In the genomic region with DNA sequence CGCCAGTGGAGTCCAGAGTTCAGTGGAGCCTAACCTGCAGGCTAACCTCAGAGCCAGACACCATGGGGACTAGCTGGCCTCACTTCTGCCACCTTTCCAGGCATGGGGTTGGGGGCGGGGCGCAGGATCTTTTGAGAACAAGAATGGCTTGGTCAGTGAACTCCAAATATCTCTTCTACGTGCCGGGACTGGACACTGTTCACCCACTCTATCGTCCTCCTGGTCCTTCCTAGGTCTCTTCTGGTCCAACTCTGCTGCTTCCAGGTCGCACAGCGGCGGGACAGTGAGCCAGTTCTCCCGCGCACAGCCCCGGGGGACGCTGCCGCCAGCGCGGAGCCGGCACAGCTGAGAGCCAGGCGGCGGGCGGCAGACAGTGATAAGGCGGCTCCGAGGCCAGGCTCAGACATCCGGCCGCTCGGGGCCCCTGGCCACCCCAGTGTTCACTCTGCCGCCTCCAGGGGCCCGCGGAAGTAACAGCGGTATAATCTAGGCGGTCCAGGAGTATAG, we compare ENCODE assay signal across 8 mouse cellular contexts. TPM values are rescaled to one million over a fixed set of nuclear protein-coding genes. Genes with fewer than 3 reads are reported as not detected.
DNase-seq lines count a peak whose midpoint lies in the region; ATAC-seq and TF ChIP-seq lines count a peak whose summit lies in the region.

No protein-coding gene starts in this region.

- H3K4me1 ChIP-seq in MEL (ENCODE audit: control insufficient read depth in 1 of 2, insufficient read depth in 2 of 2, low read length in 2 of 2): peaks cover 0 to 5% of the 10 kb centered on the region in 2 experiments; a peak in 2 of 4 replicates
- H3K4me1 ChIP-seq in intestine, embryonic 16.5 days (ENCODE audit: control insufficient read depth, insufficient read depth, low read length): peaks cover 24% of the 10 kb centered on the region
- H3K4me1 ChIP-seq in lung, adult 2 months (ENCODE audit: control insufficient read depth, insufficient read depth, low read length): peaks cover 10% of the 10 kb centered on the region
- H3K4me1 ChIP-seq in neural tube, embryonic 15.5 days: peaks cover 20% of the 10 kb centered on the region

- no peaks in the 10 kb centered on the region for H3K9me3 ChIP-seq in MEL (replicated peaks; ENCODE audit: insufficient read depth, low read length)
- no peaks in the 10 kb centered on the region for H3K9me3 ChIP-seq in intestine, embryonic 16.5 days (ENCODE audit: control insufficient read depth, low read length)
- H3K9me3 ChIP-seq in neural tube, embryonic 15.5 days (replicated peaks): no peaks in the 10 kb centered on the region

- H3K36me3 ChIP-seq in MEL (ENCODE audit: control insufficient read depth in 1 of 2, insufficient read depth in 2 of 2, low read length in 2 of 2): no peaks in the 10 kb centered on the region; a peak in 1 of 4 replicates
- H3K36me3 ChIP-seq in intestine, embryonic 16.5 days (ENCODE audit: control insufficient read depth, insufficient read depth, low read length): no peaks in the 10 kb centered on the region
- H3K36me3 ChIP-seq in neural tube, embryonic 15.5 days: no peaks in the 10 kb centered on the region

- peak; percentile 50 for DNase-seq in MEL (ENCODE audit: low read depth, low spot score)
- DNase-seq in brain, embryonic 14.5 days (ENCODE audit: low read depth): peak; percentile 24
- peak; percentile 57 for DNase-seq in heart, adult 18-20 months
- peak; percentile 37 for DNase-seq in lung, adult 2 months
- DNase-seq in layer of hippocampus, postnatal 25 days (ENCODE audit: extremely low spot score in 1 of 2, low spot score in 1 of 2): no peak
- no peak for DNase-seq in T-cell, adult 2 months (ENCODE audit: low spot score)

- no peak overlapping the region for H3K27ac ChIP-seq in MEL (ENCODE audit: control insufficient read depth, low read depth, low read length)
- H3K27ac ChIP-seq in intestine, embryonic 16.5 days (ENCODE audit: low read length): peak overlapping the region; percentile 70
- 0 out of 2 replicates have a peak overlapping the region, but pooled peaks have one; percentile 37 for H3K27ac ChIP-seq in neural tube, embryonic 15.5 days (replicated peaks)

- H3K4me3 ChIP-seq in MEL (ENCODE audit: control insufficient read depth in 1 of 2, insufficient read depth in 1 of 2, low read depth in 2 of 2, low read length in 2 of 2): peak overlapping the region; percentile 13 to 55; a peak in 3 of 4 replicates
- H3K4me3 ChIP-seq in intestine, embryonic 16.5 days (ENCODE audit: low read length): peak overlapping the region; percentile 33
- H3K4me3 ChIP-seq in lung, adult 2 months (replicated peaks; ENCODE audit: extremely low read depth, low read depth, low read length): peak overlapping the region; percentile 27
- H3K4me3 ChIP-seq in neural tube, embryonic 15.5 days (replicated peaks): peak overlapping the region; percentile 20

- ATAC-seq in intestine, embryonic 16.5 days: peak; percentile 89
- no peak for ATAC-seq in neural tube, embryonic 15.5 days (ENCODE audit: low FRiP score)

- 4% methylated on average over 30 of the region's 30 CpGs for WGBS in intestine, embryonic 16.5 days
- 5% methylated on average over 30 of the region's 30 CpGs for WGBS in lung, adult 2 months
- WGBS in neural tube, embryonic 15.5 days: 7% methylated on average over 30 of the region's 30 CpGs

- TF ChIP-seq RAD21 in MEL (IDR thresholded peaks at IDR 0.05; ENCODE audit: low read depth, low read length): no peak

- no peak for TF ChIP-seq CTCF in MEL (IDR thresholded peaks at IDR 0.05 in 2 of 3, conservative IDR thresholded peaks at IDR 0.05 in 1 of 3; ENCODE audit: control insufficient read depth in 1 of 3, insufficient read depth in 1 of 3, low read depth in 2 of 3, low read length in 3 of 3, poor library complexity in 1 of 3, severe bottlenecking in 1 of 3)
- no peak for TF ChIP-seq CTCF in brain, embryonic 14.5 days (IDR thresholded peaks at IDR 0.05; ENCODE audit: borderline replicate concordance, extremely low read depth, insufficient read depth, insufficient read length)
- no peak for TF ChIP-seq CTCF in lung, adult 2 months (IDR thresholded peaks at IDR 0.05; ENCODE audit: insufficient read depth, low read length)

- H3K9ac ChIP-seq in MEL (ENCODE audit: control insufficient read depth, low read depth, low read length, poor library complexity, severe bottlenecking): peak overlapping the region; percentile 68
- H3K9ac ChIP-seq in intestine, embryonic 16.5 days (ENCODE audit: low read depth, low read length): peak overlapping the region; percentile 70
- 0 out of 2 replicates have a peak overlapping the region, but pooled peaks have one; percentile 26 for H3K9ac ChIP-seq in neural tube, embryonic 15.5 days (replicated peaks)

- TF ChIP-seq EP300 in MEL (IDR thresholded peaks at IDR 0.05; ENCODE audit: low read depth in 1 of 2, low read length in 2 of 2): no peak

- no peak for TF ChIP-seq POLR2A in MEL (IDR thresholded peaks at IDR 0.05; ENCODE audit: control insufficient read depth in 1 of 2, insufficient read depth in 1 of 2, low read depth in 1 of 2, low read length in 2 of 2, poor library complexity in 1 of 2)
- TF ChIP-seq POLR2A in brain, embryonic 14.5 days (IDR thresholded peaks at IDR 0.05; ENCODE audit: borderline replicate concordance, extremely low read depth, insufficient read depth, insufficient read length, poor library complexity, severe bottlenecking): no peak
- peak; percentile 26; the same call in 1 of the 2 replicates for TF ChIP-seq POLR2A in lung, adult 2 months (IDR thresholded peaks at IDR 0.05; ENCODE audit: borderline replicate concordance, extremely low read depth, low read depth, low read length)

- H3K79me2 ChIP-seq in MEL (ENCODE audit: control insufficient read depth, insufficient read depth, low read length, poor library complexity): no peaks in the 10 kb centered on the region

- H3K4me2 ChIP-seq in intestine, embryonic 16.5 days (ENCODE audit: low read depth, low read length): peak overlapping the region; percentile 74
- peak overlapping the region; percentile 54 for H3K4me2 ChIP-seq in neural tube, embryonic 15.5 days

- H3K27me3 ChIP-seq in MEL (ENCODE audit: control insufficient read depth in 1 of 2, insufficient read depth in 2 of 2, low read length in 2 of 2): peaks cover 3 to 13% of the 10 kb centered on the region in 2 experiments
- no peaks in the 10 kb centered on the region for H3K27me3 ChIP-seq in intestine, embryonic 16.5 days (replicated peaks; ENCODE audit: control insufficient read depth, insufficient read depth, low read length)
- peaks cover 29% of the 10 kb centered on the region for H3K27me3 ChIP-seq in neural tube, embryonic 15.5 days (replicated peaks)

TF ChIP-seq in MEL, 35 proteins besides CTCF, POLR2A, EP300 and RAD21:
- peak; percentile 53; the same call in 1 of the 2 replicates for TF ChIP-seq TAL1 (IDR thresholded peaks at IDR 0.05; ENCODE audit: low read length)
- no peak for TF ChIP-seq MEF2A (IDR thresholded peaks at IDR 0.05; ENCODE audit: extremely low read depth, insufficient replicate concordance, low read depth, low read length, poor library complexity, severe bottlenecking)
- TF ChIP-seq MYC (IDR thresholded peaks at IDR 0.05; ENCODE audit: low read depth, low read length): no peak
- TF ChIP-seq SMC3 (IDR thresholded peaks at IDR 0.05; ENCODE audit: low read depth, low read length): no peak
- TF ChIP-seq ETS1 (IDR thresholded peaks at IDR 0.05; ENCODE audit: low read depth, low read length): peak; percentile 37; the same call in 1 of the 2 replicates
- TF ChIP-seq NRF1 (IDR thresholded peaks at IDR 0.05; ENCODE audit: insufficient read depth, low read depth, low read length, poor library complexity, severe bottlenecking): no peak
- no peak for TF ChIP-seq KAT2A (conservative IDR thresholded peaks at IDR 0.05; ENCODE audit: low read depth, low read length)
- peak; percentile 97 for TF ChIP-seq UBTF (IDR thresholded peaks at IDR 0.05; ENCODE audit: borderline replicate concordance, insufficient read depth, low read depth, low read length)
- no peak for TF ChIP-seq ZMIZ1 (IDR thresholded peaks at IDR 0.05; ENCODE audit: low read depth, low read length)
- TF ChIP-seq SIN3A (IDR thresholded peaks at IDR 0.05; ENCODE audit: low read length): no peak
TF ChIP-seq in MEL: peak in this region for 3.

RNA-seq across cellular contexts. Expression of a gene that starts 38.2 kb away (rescaled TPM):
- 2.1 and 2.2 TPM in 2 replicates for total RNA-seq in MEL (2012; rRNA removed)
- polyA plus RNA-seq in MEL (2012; ENCODE audit: insufficient read depth in 1 of 2, insufficient read length in 2 of 2, low read depth in 1 of 2, low replicate concordance in 2 of 2, missing spikeins in 1 of 2): 1 to 10 TPM in 1 of 2 experiments, not detected in 1; 3.9 TPM
- polyA plus RNA-seq in brain, embryonic 14.5 days (2012; rRNA removed): 4.9 and 6.1 TPM in 2 replicates
- total RNA-seq in heart, adult 18-20 months (2021): 10 to 100 TPM in 1 of 2 experiments, 1 to 10 TPM in 1; 9.0 to 11.3 TPM
- polyA plus RNA-seq in intestine, embryonic 16.5 days (2015; fragmentation: Nextera tagmentation; extraction: Ambion mirVana): 3.9 and 8.1 TPM in 2 replicates
- 260 and 369 TPM in 2 replicates for polyA plus RNA-seq in lung, adult 2 months (2012; rRNA removed)
- 1.8 and 3.0 TPM in 2 replicates for polyA plus RNA-seq in neural tube, embryonic 15.5 days (2015; fragmentation: Nextera tagmentation; extraction: Ambion mirVana)
- total RNA-seq in layer of hippocampus, postnatal 25 days (2021): 1 to 10 TPM; 1.8 to 2.2 TPM

RNA-seq across cellular contexts. Expression of a gene that starts 56.9 kb away (rescaled TPM):
- 0.46 and 0.54 TPM in 2 replicates for total RNA-seq in MEL (2012; rRNA removed)
- not detected for polyA plus RNA-seq in MEL (2012; ENCODE audit: insufficient read depth in 1 of 2, insufficient read length in 2 of 2, low read depth in 1 of 2, low replicate concordance in 2 of 2, missing spikeins in 1 of 2)
- not detected in 2 replicates for polyA plus RNA-seq in brain, embryonic 14.5 days (2012; rRNA removed)
- total RNA-seq in heart, adult 18-20 months (2021): not detected
- polyA plus RNA-seq in intestine, embryonic 16.5 days (2015; fragmentation: Nextera tagmentation; extraction: Ambion mirVana): 0.15 and 0.40 TPM in 2 replicates
- polyA plus RNA-seq in lung, adult 2 months (2012; rRNA removed): 2.9 TPM in 2 replicates
- not detected in 2 replicates for polyA plus RNA-seq in neural tube, embryonic 15.5 days (2015; fragmentation: Nextera tagmentation; extraction: Ambion mirVana)
- not detected for total RNA-seq in layer of hippocampus, postnatal 25 days (2021)

Comparison
In these comparisons a context has a peak if more than half of its experiments do, and no peak if none do; other contexts are left out.
1. DNase-seq: peak in MEL (single experiment), brain, embryonic 14.5 days (single experiment), heart, adult 18-20 months (2 of 2) and lung, adult 2 months (single experiment); none in layer of hippocampus, postnatal 25 days (0 of 2) and T-cell, adult 2 months (single experiment).
2. RNA of a gene that starts 38.2 kb away (polyA plus RNA-seq): 260 to 369 TPM in lung, adult 2 months; 4.9 to 6.1 TPM in brain, embryonic 14.5 days, 3.9 TPM in MEL, 3.9 to 8.1 TPM in intestine, embryonic 16.5 days and 1.8 to 3.0 TPM in neural tube, embryonic 15.5 days; every median in the first group is over 10 times any median in the second.
3. Peak in every context shown above with its lines, with median percentiles within 50 percentile points of each other: H3K4me3 ChIP-seq and H3K9ac ChIP-seq.